Mouse (Mus musculus) ES-Bruce4 (cell line): ENCODE measurements around the gene Castor2. TPM values are rescaled to one million over a fixed set of nuclear protein-coding genes. Genes with fewer than 3 reads are reported as not detected.

Experiments used
- H3K27ac ChIP-seq: 2 replicates; pipeline ENCODE4 v1.5.1; 2012; ENCODE audit warnings: low read length, inconsistent platforms; ENCODE audit not compliant: insufficient read depth
- H3K27me3 ChIP-seq: 2 replicates; pipeline ENCODE4 v1.6.1; 2012; ENCODE audit warnings: mild to moderate bottlenecking, low read length, inconsistent platforms; ENCODE audit not compliant: control insufficient read depth, poor library complexity, insufficient read depth, severe bottlenecking
- H3K36me3 ChIP-seq: 2 replicates; pipeline ENCODE4 v1.6.1; 2012; ENCODE audit warnings: inconsistent platforms, mild to moderate bottlenecking, low read length, moderate library complexity; ENCODE audit not compliant: control insufficient read depth, poor library complexity, insufficient read depth, severe bottlenecking
- H3K4me1 ChIP-seq: one replicate; pipeline ENCODE4 v1.8.1; 2011; ENCODE audit warnings: low read length; ENCODE audit not compliant: control insufficient read depth, insufficient read depth
- H3K4me3 ChIP-seq: 2 replicates; pipeline ENCODE4 v1.5.1; 2011; ENCODE audit warnings: low read depth, mild to moderate bottlenecking, low read length
- H3K9ac ChIP-seq: 2 replicates; pipeline ENCODE4 v1.6.1; 2012; ENCODE audit warnings: low read depth, mild to moderate bottlenecking, inconsistent platforms; ENCODE audit not compliant: poor library complexity, severe bottlenecking
- H3K9me3 ChIP-seq: replicated peaks from 2 replicates; pipeline ENCODE4 v1.6.1; 2012; ENCODE audit warnings: mild to moderate bottlenecking, low read length, inconsistent platforms; ENCODE audit not compliant: control insufficient read depth, poor library complexity, insufficient read depth, severe bottlenecking
- CTCF ChIP-seq: IDR thresholded peaks from one replicate; pipeline ENCODE4 v1.8.1; 2011; ENCODE audit warnings: low read depth, low read length
- EP300 ChIP-seq: IDR thresholded peaks from 2 replicates; pipeline ENCODE4 v1.6.1; 2011; ENCODE audit warnings: low read depth, low read length; ENCODE audit not compliant: insufficient read depth
- POLR2A ChIP-seq: IDR thresholded peaks from one replicate; pipeline ENCODE4 v1.8.1; 2011; ENCODE audit warnings: low read length; ENCODE audit not compliant: insufficient read depth
- polyA plus RNA-seq: library from polyadenylated mRNA; stranded (reverse); fragments of >200 nt; gene quantifications from 2 replicates; pipeline ENCODE4 v1.2.4, GENCODE M21; 2011; ENCODE audit warnings: low read depth; ENCODE audit not compliant: missing spikeins, insufficient read depth, insufficient read length

Castor2 gene
- polyA plus RNA-seq, 1 experiment = 11.1 TPM

GRCm38 (mm10) chr5:134139429-134139828, 39.9 kb downstream of the Castor2 start:
- H3K36me3 ChIP-seq = no peaks in the 10 kb centered on the region

GRCm38 (mm10) chr5:134141236-134141635, 41.7 kb downstream of the Castor2 start:
- Histone ChIP-seq H3K4me3 (no peak overlapping the region), H3K27me3 (no peaks in the 10 kb centered on the region), H3K4me1 (no peaks in the 10 kb centered on the region), H3K27ac (no peak overlapping the region), H3K36me3 (no peaks in the 10 kb centered on the region), H3K9ac (no peak overlapping the region), H3K9me3 (no peaks in the 10 kb centered on the region)
- TF ChIP-seq EP300 (no peak), CTCF (no peak), POLR2A (no peak)

More at GRCm38 (mm10) chr5:134139429-134139828, 39.9 kb downstream of the Castor2 start:
- Histone ChIP-seq H3K4me3 (no peak overlapping the region), H3K9me3 (no peaks in the 10 kb centered on the region), H3K4me1 (no peaks in the 10 kb centered on the region), H3K9ac (no peak overlapping the region), H3K27me3 (no peaks in the 10 kb centered on the region), H3K27ac (no peak overlapping the region)
- TF ChIP-seq CTCF (peak; percentile 5), EP300 (no peak)

GRCm38 (mm10) chr5:134142381-134142780, 42.9 kb downstream of the Castor2 start:
- no peak overlapping the region for H3K4me3 ChIP-seq
- H3K27ac ChIP-seq = no peak overlapping the region
- TF ChIP-seq EP300 (no peak), POLR2A (no peak), CTCF (no peak)
- H3K9me3 ChIP-seq = no peaks in the 10 kb centered on the region
- no peaks in the 10 kb centered on the region for H3K4me1 ChIP-seq
- no peak overlapping the region for H3K9ac ChIP-seq
- H3K36me3 ChIP-seq = no peaks in the 10 kb centered on the region
- no peaks in the 10 kb centered on the region for H3K27me3 ChIP-seq

GRCm38 (mm10) chr5:134144986-134145385, 45.5 kb downstream of the Castor2 start:
- H3K36me3 ChIP-seq = no peaks in the 10 kb centered on the region; the same call in 1 of the 2 replicates
- H3K4me1 ChIP-seq = no peaks in the 10 kb centered on the region
- no peak overlapping the region for H3K9ac ChIP-seq
- H3K4me3 ChIP-seq = no peak overlapping the region
- TF ChIP-seq CTCF (no peak), EP300 (no peak), POLR2A (no peak)
- no peaks in the 10 kb centered on the region for H3K9me3 ChIP-seq
- no peaks in the 10 kb centered on the region for H3K27me3 ChIP-seq
- H3K27ac ChIP-seq = no peak overlapping the region

GRCm38 (mm10) chr5:134147194-134147753, 47.8 kb downstream of the Castor2 start:
- TF ChIP-seq POLR2A (no peak), EP300 (no peak), CTCF (no peak)
- H3K36me3 ChIP-seq = no peaks in the 10 kb centered on the region; the same call in 1 of the 2 replicates
- H3K4me3 ChIP-seq = no peak overlapping the region
- H3K9me3 ChIP-seq = no peaks in the 10 kb centered on the region
- no peaks in the 10 kb centered on the region for H3K27me3 ChIP-seq
- no peak overlapping the region for H3K27ac ChIP-seq
- H3K9ac ChIP-seq = no peak overlapping the region
- no peaks in the 10 kb centered on the region for H3K4me1 ChIP-seq

- Histone ChIP-seq H3K4me3 (no peak overlapping the region), H3K27me3 (no peaks in the 10 kb centered on the region), H3K27ac (no peak overlapping the region), H3K9me3 (no peaks in the 10 kb centered on the region), H3K4me1 (no peaks in the 10 kb centered on the region), H3K36me3 (peaks cover 2% of the 10 kb centered on the region; the same call in 1 of the 2 replicates), H3K9ac (no peak overlapping the region)
- TF ChIP-seq CTCF (no peak), POLR2A (no peak), EP300 (no peak)
These were observed 48.6 kb downstream of the Castor2 start for GRCm38 (mm10) chr5:134148153-134148552.
